Mouse (Mus musculus) midbrain, embryonic 12.5 days (tissue): Measurements from ENCODE around the gene Clasp2. TPM values are rescaled to one million over a fixed set of nuclear protein-coding genes. Genes with fewer than 3 reads are reported as not detected.
"Not testable (repeated sequence)": the region's sequence is repeated elsewhere in the genome, so short reads cannot be mapped to it uniquely, and the experiment has no call there.

Experiments
- ATAC-seq: fragments of 200-750 bp; cut with Nextera tagmentation; 2 replicates; pipeline ENCODE4 v1.8.0; 2017; ENCODE audit warnings: low read depth, moderate TSS enrichment, moderate library complexity; ENCODE audit not compliant: low FRiP score
- H3K27ac ChIP-seq: fragments of 300-500 bp; sonication (generic); replicated peaks from 2 replicates; pipeline ENCODE4 v1.5.1; 2016; ENCODE audit warnings: mild to moderate bottlenecking
- H3K27me3 ChIP-seq: fragments of 300-500 bp; sonication (generic); 2 replicates; pipeline ENCODE4 v1.6.1; 2016; ENCODE audit warnings: mild to moderate bottlenecking
- H3K36me3 ChIP-seq: fragments of 300-500 bp; sonication (generic); 2 replicates; pipeline ENCODE4 v1.6.1; 2016
- H3K4me1 ChIP-seq: fragments of 300-500 bp; sonication (generic); 2 replicates; pipeline ENCODE4 v1.6.1; 2016
- H3K4me2 ChIP-seq: fragments of 300-500 bp; sonication (generic); replicated peaks from 2 replicates; pipeline ENCODE4 v1.6.1; 2016; ENCODE audit warnings: mild to moderate bottlenecking, moderate library complexity
- H3K4me3 ChIP-seq: fragments of 300-500 bp; sonication (generic); 2 replicates; pipeline ENCODE4 v1.5.1; 2016; ENCODE audit warnings: mild to moderate bottlenecking
- H3K9ac ChIP-seq: fragments of 300-500 bp; sonication (generic); replicated peaks from 2 replicates; pipeline ENCODE4 v1.6.1; 2016; ENCODE audit warnings: mild to moderate bottlenecking, moderate library complexity
- H3K9me3 ChIP-seq: fragments of 300-500 bp; sonication (generic); 2 replicates; pipeline ENCODE4 v1.6.1; 2016; ENCODE audit warnings: mild to moderate bottlenecking
- WGBS: fragments of 180-500 bp; shearing (Covaris S2); methylation state at CpG from one replicate; pipeline ENCODE4 v1.1.7; 2016; 5-methylcytosine and 5-hydroxymethylcytosine counted together
- polyA plus RNA-seq: library from polyadenylated mRNA; unstranded; fragments of >200 nt; fragmentation: Nextera tagmentation; extraction: Ambion mirVana; gene quantifications from 2 replicates; pipeline ENCODE4 v1.2.1, GENCODE M21; 2016

Gene Clasp2
- polyA plus RNA-seq, 1 experiment from 2014 or later: 78.8 TPM

DNA sequence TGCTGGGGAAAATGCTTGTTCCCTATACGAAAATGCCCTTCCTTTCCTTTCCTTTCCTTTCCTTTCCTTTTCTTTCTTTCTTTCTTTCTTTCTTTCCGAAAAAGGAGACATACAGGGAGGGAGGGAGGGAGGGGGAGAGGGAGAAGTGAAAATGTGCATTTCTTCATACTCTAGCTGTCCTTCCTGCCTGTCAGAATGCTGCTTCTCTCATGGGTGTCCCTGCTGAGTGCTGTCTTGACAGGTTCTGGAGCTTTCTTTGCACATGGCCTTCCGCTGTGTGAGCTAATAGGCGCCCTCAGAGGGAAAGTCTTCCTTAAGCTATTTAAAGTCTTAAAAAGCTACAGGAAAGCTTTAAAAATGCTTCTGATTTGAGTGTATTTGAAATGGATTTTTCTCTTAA is 95.7 kb downstream of the Clasp2 start:
- H3K27me3 ChIP-seq: no peaks in the 10 kb centered on the region
- no peaks in the 10 kb centered on the region for H3K9me3 ChIP-seq
- WGBS: 92% methylated on average over 3 of the region's 4 CpGs
- no peak overlapping the region for H3K4me3 ChIP-seq
- no peak overlapping the region for H3K9ac ChIP-seq
- no peak for ATAC-seq
- H3K27ac ChIP-seq: no peak overlapping the region
- H3K4me2 ChIP-seq: no peak overlapping the region
- peaks cover 10% of the 10 kb centered on the region for H3K36me3 ChIP-seq
- H3K4me1 ChIP-seq: no peaks in the 10 kb centered on the region

DNA sequence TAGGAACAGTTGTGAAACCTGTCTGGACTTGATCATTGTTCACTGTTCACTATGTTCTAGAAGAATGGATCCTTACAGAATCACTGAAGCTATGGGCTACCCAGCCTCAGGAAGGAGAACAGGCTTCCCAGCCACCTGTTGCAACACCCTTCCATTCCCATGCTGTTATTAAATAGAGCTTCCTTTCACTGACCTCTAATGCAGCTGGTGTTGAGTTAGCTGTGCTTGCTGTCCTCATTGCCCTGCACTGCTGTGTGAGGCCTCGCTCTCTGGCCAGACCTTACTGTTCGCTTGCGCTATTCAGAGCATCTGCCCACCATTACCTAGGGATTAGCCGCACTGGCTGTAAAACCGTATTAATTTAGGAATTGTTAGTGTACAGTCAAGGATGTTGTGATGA is 96.2 kb downstream of the Clasp2 start:
- 98% methylated on average over 5 of the region's 5 CpGs for WGBS
- Histone ChIP-seq H3K9ac (no peak overlapping the region), H3K36me3 (peaks cover 10% of the 10 kb centered on the region), H3K4me3 (no peak overlapping the region), H3K4me1 (no peaks in the 10 kb centered on the region), H3K27ac (no peak overlapping the region), H3K4me2 (no peak overlapping the region), H3K27me3 (no peaks in the 10 kb centered on the region), H3K9me3 (no peaks in the 10 kb centered on the region)
- ATAC-seq: no peak

DNA sequence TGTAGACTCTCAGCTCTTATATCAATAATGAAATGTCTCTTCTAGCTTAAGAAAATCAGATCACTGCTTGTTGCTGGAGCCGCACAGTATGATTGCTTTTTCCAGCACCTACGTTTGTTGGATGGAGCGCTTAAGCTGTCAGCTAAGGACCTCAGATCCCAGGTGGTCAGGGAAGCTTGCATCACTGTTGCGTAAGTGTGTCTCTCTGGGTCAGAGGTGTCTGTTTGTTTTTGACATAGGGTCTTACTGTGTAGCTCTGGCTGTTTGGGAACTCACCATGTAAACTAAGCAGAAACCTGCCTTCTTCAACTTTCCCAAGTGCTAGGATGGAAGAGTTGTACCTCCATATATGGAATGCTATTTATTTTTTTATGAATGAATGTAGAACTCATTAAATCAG is 102.8 kb downstream of the Clasp2 start:
- Histone ChIP-seq H3K27ac (no peak overlapping the region), H3K27me3 (no peaks in the 10 kb centered on the region), H3K9ac (no peak overlapping the region), H3K4me2 (no peak overlapping the region), H3K4me3 (no peak overlapping the region), H3K36me3 (peaks cover 23% of the 10 kb centered on the region), H3K4me1 (no peaks in the 10 kb centered on the region; the same call in 1 of the 2 replicates), H3K9me3 (no peaks in the 10 kb centered on the region)
- no peak for ATAC-seq
- 88% methylated on average over 4 of the region's 4 CpGs for WGBS

DNA sequence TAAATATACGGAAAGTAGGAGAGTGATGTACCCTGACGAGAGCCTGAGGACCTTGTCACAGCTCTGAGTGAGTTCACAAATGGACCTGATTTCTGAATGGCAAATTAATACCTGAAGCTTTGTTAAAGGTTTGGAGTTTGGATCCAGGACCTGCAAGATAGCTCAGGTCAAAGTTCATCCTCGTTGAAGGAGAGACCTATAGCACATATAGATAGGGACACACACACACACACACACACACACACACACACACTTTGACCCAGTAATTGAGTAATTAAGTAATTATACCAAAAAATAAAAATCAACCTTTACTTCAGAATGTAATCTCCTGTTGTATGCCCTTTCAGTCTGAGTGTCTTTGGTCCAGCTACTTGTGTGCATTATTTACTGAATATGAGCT is 114.2 kb downstream of the Clasp2 start:
- 90% methylated on average over 3 of the region's 3 CpGs for WGBS
- Histone ChIP-seq H3K4me3 (no peak overlapping the region), H3K27me3 (no peaks in the 10 kb centered on the region), H3K4me2 (no peak overlapping the region), H3K27ac (no peak overlapping the region), H3K36me3 (peaks cover 37% of the 10 kb centered on the region), H3K4me1 (no peaks in the 10 kb centered on the region), H3K9ac (no peak overlapping the region), H3K9me3 (no peaks in the 10 kb centered on the region)
- ATAC-seq: no peak

DNA sequence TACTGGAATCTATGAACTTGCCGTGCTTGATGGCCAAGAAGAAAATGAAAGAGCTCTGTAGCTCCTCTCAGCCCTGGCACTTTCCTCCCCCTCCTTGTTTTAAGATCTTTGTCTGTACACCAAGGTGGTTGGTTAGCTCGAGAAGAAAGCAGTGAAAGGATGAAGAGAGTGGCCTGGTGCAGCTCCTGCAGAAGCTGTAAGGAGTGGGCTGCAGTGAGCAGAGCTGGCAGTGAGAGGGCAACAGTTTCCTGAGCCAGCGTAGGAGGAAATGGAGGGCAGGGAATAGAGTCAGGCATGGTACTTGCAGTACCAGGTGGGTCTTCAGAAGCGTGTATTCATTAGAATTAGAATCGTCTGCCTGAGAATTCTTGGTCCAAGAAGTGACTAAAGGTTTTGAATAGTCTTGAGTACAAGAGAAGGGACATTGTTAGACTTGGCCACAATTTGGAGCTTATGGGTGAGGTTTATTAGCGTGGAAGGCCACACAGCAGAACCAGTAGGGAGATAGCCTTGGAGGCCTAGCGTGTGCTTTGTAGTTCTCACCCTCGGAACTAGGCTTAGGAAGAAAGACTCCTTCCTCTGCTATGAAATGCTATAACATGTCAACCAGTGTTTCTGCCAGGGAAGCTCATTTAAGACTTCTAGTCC is 116.1 kb downstream of the Clasp2 start:
- H3K4me1 ChIP-seq: no peaks in the 10 kb centered on the region
- H3K36me3 ChIP-seq: peaks cover 32% of the 10 kb centered on the region
- H3K4me2 ChIP-seq: no peak overlapping the region
- no peak overlapping the region for H3K9ac ChIP-seq
- ATAC-seq: no peak
- 84% methylated on average over 8 of the region's 8 CpGs for WGBS
- H3K27ac ChIP-seq: no peak overlapping the region
- H3K27me3 ChIP-seq: no peaks in the 10 kb centered on the region
- H3K9me3 ChIP-seq: no peaks in the 10 kb centered on the region
- no peak overlapping the region for H3K4me3 ChIP-seq

DNA sequence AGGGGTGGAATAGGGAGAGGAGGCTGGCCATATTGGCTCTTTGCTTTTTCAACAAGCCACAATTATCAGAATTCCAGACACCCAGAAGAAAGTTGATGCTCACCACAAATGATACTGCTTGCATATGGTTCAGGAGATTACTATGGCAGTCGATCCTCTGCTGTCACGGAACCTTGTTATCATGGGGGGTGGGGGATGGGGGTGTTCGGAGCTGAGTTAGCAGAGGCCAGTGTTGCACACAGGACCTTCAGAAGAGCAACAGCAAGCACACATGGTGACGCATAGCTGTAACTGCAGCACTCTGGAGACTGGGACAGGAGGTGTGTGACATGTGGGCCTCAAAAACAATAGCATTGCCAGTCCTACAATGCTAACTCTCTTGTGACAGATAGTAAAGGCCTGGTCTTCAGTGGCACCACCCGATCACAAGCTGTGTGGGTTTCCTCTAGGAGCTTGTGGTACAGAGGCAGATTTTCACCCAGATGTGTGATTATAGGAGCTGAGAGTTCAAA is 116.7 kb downstream of the Clasp2 start:
- Histone ChIP-seq H3K36me3 (peaks cover 26% of the 10 kb centered on the region), H3K4me2 (no peak overlapping the region), H3K9ac (no peak overlapping the region), H3K4me1 (no peaks in the 10 kb centered on the region), H3K4me3 (no peak overlapping the region), H3K9me3 (no peaks in the 10 kb centered on the region), H3K27ac (no peak overlapping the region), H3K27me3 (no peaks in the 10 kb centered on the region)
- ATAC-seq: no peak
- 89% methylated on average over 5 of the region's 5 CpGs for WGBS

DNA sequence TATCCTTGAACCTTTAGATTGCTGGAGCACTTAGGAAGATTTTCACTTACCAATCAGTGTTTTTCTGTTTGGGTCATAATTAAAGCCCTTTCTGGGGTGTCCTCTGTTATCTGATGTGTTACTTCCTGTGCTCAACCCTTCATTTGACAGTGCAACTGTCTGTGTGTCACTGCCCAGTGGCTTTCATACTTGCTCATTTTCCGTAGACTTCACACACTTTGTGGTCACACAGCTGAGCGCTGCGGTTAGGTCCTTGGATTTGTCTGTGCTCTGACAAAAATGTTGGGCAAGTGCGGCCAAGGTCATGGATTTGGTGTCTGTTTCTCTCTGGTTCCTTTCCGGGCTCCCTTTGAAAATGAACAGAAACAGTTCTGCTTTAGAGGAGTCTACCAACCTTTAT is 118.1 kb downstream of the Clasp2 start:
- Histone ChIP-seq H3K4me2 (no peak overlapping the region), H3K4me1 (no peaks in the 10 kb centered on the region), H3K36me3 (peaks cover 19% of the 10 kb centered on the region), H3K9ac (no peak overlapping the region), H3K27ac (no peak overlapping the region), H3K9me3 (no peaks in the 10 kb centered on the region), H3K4me3 (no peak overlapping the region), H3K27me3 (no peaks in the 10 kb centered on the region)
- WGBS: 92% methylated on average over 5 of the region's 5 CpGs
- ATAC-seq: no peak

DNA sequence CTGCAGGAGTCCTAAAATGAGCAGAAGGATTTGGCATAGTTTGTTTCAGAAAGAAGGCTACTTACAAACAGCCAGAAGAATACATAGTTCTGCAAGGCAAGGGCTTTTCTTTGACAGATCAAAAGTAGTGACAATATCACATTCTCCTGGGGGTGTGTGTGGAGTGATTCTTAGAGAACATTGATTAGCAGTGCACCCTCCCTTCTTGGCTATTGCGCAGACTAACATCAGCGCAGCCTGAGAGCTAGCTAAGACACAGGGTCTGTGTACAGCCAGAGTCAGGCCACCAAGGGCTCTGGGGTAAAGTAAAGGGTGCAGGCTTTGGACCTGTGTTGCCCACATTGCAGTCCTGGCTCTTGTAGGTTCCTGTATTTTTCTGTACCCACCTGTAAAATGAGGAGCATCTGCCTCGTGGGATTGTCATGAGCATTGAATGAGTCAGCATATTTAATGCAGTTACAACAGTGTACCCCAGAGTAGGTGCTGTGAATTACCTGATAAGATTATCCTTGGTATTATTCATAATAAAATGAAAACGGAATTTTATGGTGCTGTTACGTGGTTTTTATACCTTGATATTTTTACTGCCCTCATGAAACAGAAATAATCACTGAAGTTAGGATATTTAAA is 122.2 kb downstream of the Clasp2 start:
- Histone ChIP-seq H3K9me3 (no peaks in the 10 kb centered on the region), H3K4me3 (no peak overlapping the region), H3K4me1 (no peaks in the 10 kb centered on the region), H3K36me3 (peaks cover 13% of the 10 kb centered on the region), H3K27me3 (no peaks in the 10 kb centered on the region), H3K4me2 (no peak overlapping the region), H3K27ac (no peak overlapping the region), H3K9ac (no peak overlapping the region)
- 90% methylated on average over 5 of the region's 5 CpGs for WGBS
- ATAC-seq: no peak

DNA sequence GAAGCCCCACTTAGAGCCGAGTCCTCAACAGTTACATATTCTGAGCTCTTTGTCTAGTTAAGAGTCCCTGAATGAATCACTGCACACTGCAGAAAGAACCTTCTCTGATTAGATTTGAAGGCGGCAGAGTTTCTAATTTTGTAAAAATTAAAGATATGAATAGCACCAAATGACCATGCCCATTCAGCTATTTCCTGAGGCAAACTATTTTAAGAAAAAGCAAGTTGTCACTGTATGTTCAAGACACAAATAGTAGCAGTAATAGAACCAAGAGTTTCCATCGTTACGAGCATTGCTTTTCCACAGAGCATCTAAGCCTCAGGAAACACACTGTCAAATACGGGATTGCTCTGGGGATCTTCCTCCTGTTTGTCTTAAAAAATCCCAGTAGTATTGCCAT is 126.7 kb downstream of the Clasp2 start:
- H3K9ac ChIP-seq: no peak overlapping the region
- H3K4me2 ChIP-seq: no peak overlapping the region
- H3K27me3 ChIP-seq: no peaks in the 10 kb centered on the region
- peaks cover 43% of the 10 kb centered on the region for H3K36me3 ChIP-seq
- no peaks in the 10 kb centered on the region for H3K4me1 ChIP-seq
- ATAC-seq: no peak
- H3K4me3 ChIP-seq: no peak overlapping the region
- no peaks in the 10 kb centered on the region for H3K9me3 ChIP-seq
- no peak overlapping the region for H3K27ac ChIP-seq
- WGBS: 91% methylated on average over 5 of the region's 5 CpGs

DNA sequence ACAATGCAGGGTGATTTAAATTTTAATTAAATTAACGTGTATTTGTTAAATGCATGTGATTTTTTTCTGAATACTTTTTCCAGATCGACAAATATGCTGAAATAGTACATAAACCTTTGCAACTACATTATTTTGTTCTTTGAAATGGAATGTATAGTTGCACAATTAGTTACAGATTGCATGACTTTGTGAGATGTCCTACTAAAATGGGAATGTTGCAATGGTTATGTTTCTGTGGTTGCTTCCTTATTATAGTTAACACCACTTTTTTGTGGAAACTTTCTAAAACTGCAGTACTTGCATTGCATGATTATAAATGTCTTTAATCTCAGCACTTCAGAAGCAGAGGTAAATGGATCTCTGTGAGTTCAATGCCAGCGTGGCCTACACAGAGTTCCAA is 153.6 kb downstream of the Clasp2 start:
- no peak overlapping the region for H3K9ac ChIP-seq
- H3K27me3 ChIP-seq: no peaks in the 10 kb centered on the region
- no peaks in the 10 kb centered on the region for H3K4me1 ChIP-seq
- peaks cover 67% of the 10 kb centered on the region for H3K36me3 ChIP-seq
- no peak overlapping the region for H3K4me3 ChIP-seq
- ATAC-seq: no peak
- WGBS: 90% methylated on average over 3 of the region's 3 CpGs
- no peaks in the 10 kb centered on the region for H3K9me3 ChIP-seq
- H3K27ac ChIP-seq: no peak overlapping the region
- H3K4me2 ChIP-seq: no peak overlapping the region

DNA sequence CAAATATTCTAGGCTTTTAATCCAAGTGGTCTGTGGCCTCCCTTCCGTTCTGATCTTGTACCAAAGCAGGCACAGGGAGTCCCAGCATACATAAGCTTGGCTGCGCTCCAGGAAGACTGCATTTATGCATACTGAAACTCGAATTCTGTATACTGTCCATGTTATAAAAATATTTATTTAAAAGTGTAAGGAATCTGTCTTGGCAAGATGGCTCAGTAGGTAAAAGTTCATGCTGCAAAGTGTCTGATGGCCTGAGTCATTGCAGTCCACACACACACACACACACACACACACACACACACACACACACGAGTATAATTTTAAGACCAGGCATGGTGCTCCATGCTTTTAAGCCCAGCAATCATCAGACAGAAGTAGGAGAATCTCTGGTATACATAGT is 161.9 kb downstream of the Clasp2 start:
- ATAC-seq: no peak
- no peaks in the 10 kb centered on the region for H3K9me3 ChIP-seq
- no peak overlapping the region for H3K9ac ChIP-seq
- no peaks in the 10 kb centered on the region for H3K4me1 ChIP-seq
- no peak overlapping the region for H3K27ac ChIP-seq
- 91% methylated on average over 4 of the region's 4 CpGs for WGBS
- no peaks in the 10 kb centered on the region for H3K27me3 ChIP-seq
- no peak overlapping the region for H3K4me3 ChIP-seq
- H3K4me2 ChIP-seq: no peak overlapping the region
- H3K36me3 ChIP-seq: peaks cover 64% of the 10 kb centered on the region

DNA sequence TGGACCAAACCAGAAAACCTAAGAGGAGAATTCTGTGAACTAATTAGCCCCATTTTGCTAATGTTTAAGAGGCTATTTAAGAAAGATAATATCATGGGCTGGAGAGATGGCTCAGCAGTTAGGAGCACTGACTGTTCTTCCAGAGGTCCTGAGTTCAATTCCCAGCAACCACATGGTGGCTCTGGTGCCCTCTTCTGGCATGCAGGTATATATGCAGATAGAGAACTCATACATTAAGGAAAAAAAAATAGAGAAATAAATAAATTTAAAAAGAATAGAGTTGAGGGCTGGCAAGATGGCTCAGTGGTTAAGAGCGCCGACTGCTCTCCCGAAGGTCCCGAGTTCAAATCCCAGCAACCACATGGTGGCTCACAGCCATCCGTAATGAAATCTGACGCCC is 163.0 kb downstream of the Clasp2 start:
- not testable (repeated sequence) for H3K9ac ChIP-seq, H3K4me2 ChIP-seq, H3K4me3 ChIP-seq, H3K4me1 ChIP-seq, ATAC-seq, H3K27me3 ChIP-seq, H3K27ac ChIP-seq, H3K9me3 ChIP-seq
- WGBS: 98% methylated on average over 6 of the region's 6 CpGs
- peaks cover 66% of the 10 kb centered on the region for H3K36me3 ChIP-seq

DNA sequence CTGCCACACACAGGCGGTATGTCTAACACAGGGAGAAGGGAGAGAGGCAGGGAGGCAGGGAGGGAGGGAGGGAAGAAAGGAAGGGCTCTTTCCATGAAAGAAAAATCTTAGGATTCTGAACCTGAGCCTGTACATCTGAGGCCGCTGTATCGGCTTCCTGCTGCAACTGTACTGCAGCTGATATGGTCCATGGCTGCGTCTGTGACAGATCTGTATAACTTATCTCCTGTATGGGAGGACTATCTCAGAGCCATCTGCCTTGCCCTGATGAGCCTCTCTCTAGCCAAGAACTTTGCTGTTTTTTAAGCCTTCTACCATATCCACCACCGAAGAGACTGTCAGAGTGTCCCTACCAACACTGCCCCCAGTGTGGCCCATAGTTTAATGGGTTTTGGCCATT is 174.5 kb downstream of the Clasp2 start:
- Histone ChIP-seq H3K27ac (no peak overlapping the region), H3K4me3 (no peak overlapping the region), H3K4me2 (no peak overlapping the region), H3K9ac (no peak overlapping the region), H3K36me3 (peaks cover 54% of the 10 kb centered on the region), H3K9me3 (no peaks in the 10 kb centered on the region), H3K27me3 (no peaks in the 10 kb centered on the region), H3K4me1 (no peaks in the 10 kb centered on the region)
- ATAC-seq: no peak
- WGBS: 96% methylated on average over 5 of the region's 5 CpGs
